Mouse (Mus musculus) limb, embryonic 12.5 days (tissue): Measurements from ENCODE around the gene Ncoa5. TPM values are rescaled to one million over a fixed set of nuclear protein-coding genes. Genes with fewer than 3 reads are reported as not detected.

Source experiments
- ATAC-seq: fragments of 200-750 bp; cut with Nextera tagmentation; 2 replicates; pipeline ENCODE4 v1.8.0; 2017; ENCODE audit warnings: low read depth, moderate TSS enrichment; ENCODE audit not compliant: insufficient number of reproducible peaks, insufficient read depth, low FRiP score, low TSS enrichment
- H3K27ac ChIP-seq: fragments of 300-500 bp; sonication (generic); 2 replicates; pipeline ENCODE4 v1.5.1; 2016; ENCODE audit warnings: mild to moderate bottlenecking, moderate library complexity
- H3K27me3 ChIP-seq: fragments of 300-500 bp; sonication (generic); 2 replicates; pipeline ENCODE4 v1.6.1; 2016; ENCODE audit warnings: mild to moderate bottlenecking, moderate library complexity
- H3K36me3 ChIP-seq: fragments of 300-500 bp; sonication (generic); 2 replicates; pipeline ENCODE4 v1.6.1; 2016; ENCODE audit warnings: mild to moderate bottlenecking, moderate library complexity
- H3K4me1 ChIP-seq: fragments of 300-500 bp; sonication (generic); replicated peaks from 2 replicates; pipeline ENCODE4 v1.6.1; 2016
- H3K4me2 ChIP-seq: fragments of 300-500 bp; sonication (generic); 2 replicates; pipeline ENCODE4 v1.6.1; 2016; ENCODE audit warnings: mild to moderate bottlenecking, moderate library complexity
- H3K4me3 ChIP-seq: fragments of 300-500 bp; sonication (generic); replicated peaks from 2 replicates; pipeline ENCODE4 v1.5.1; 2016; ENCODE audit warnings: mild to moderate bottlenecking
- H3K9ac ChIP-seq: fragments of 300-500 bp; sonication (generic); replicated peaks from 2 replicates; pipeline ENCODE4 v1.6.1; 2016; ENCODE audit warnings: mild to moderate bottlenecking, moderate library complexity
- H3K9me3 ChIP-seq: fragments of 300-500 bp; sonication (generic); 2 replicates; pipeline ENCODE4 v1.6.1; 2016; ENCODE audit warnings: mild to moderate bottlenecking, moderate library complexity
- WGBS: fragments of 180-500 bp; shearing (Covaris S2); methylation state at CpG from one replicate; pipeline ENCODE4 v1.1.7; 2016; 5-methylcytosine and 5-hydroxymethylcytosine counted together
- polyA plus RNA-seq: library from polyadenylated mRNA; unstranded; fragments of >200 nt; fragmentation: Nextera tagmentation; extraction: Ambion mirVana; gene quantifications from 2 replicates; pipeline ENCODE4 v1.2.1, GENCODE M21; 2016

Ncoa5 gene
- polyA plus RNA-seq, 1 experiment from 2014 or later: 125 TPM

- Histone ChIP-seq H3K4me2 (no peak overlapping the region), H3K4me3 (no peak overlapping the region), H3K27me3 (peaks cover 10% of the 10 kb centered on the region; the same call in 1 of the 2 replicates), H3K36me3 (no peaks in the 10 kb centered on the region), H3K4me1 (peaks cover 5% of the 10 kb centered on the region; the same call in 1 of the 2 replicates), H3K27ac (no peak overlapping the region), H3K9ac (no peak overlapping the region), H3K9me3 (no peaks in the 10 kb centered on the region)
- WGBS: 55% methylated on average over 2 of the region's 2 CpGs
- no peak for ATAC-seq
Observed at GRCm38 (mm10) chr2:165043729-165044128, 9.1 kb upstream of the Ncoa5 start.

GRCm38 (mm10) chr2:165043090-165043636, 8.5 kb upstream of the Ncoa5 start:
- Histone ChIP-seq H3K9me3 (no peaks in the 10 kb centered on the region), H3K9ac (no peak overlapping the region), H3K4me1 (peaks cover 5% of the 10 kb centered on the region; the same call in 1 of the 2 replicates), H3K4me2 (peak overlapping the region; percentile 18; the same call in 1 of the 2 replicates), H3K4me3 (no peak overlapping the region), H3K27me3 (peaks cover 10% of the 10 kb centered on the region; the same call in 1 of the 2 replicates), H3K36me3 (no peaks in the 10 kb centered on the region), H3K27ac (no peak overlapping the region)
- ATAC-seq: no peak
- 7% methylated on average over 17 of the region's 17 CpGs for WGBS

- peaks cover 5% of the 10 kb centered on the region; the same call in 1 of the 2 replicates for H3K4me1 ChIP-seq
- H3K9me3 ChIP-seq: no peaks in the 10 kb centered on the region
- no peak overlapping the region for H3K9ac ChIP-seq
- WGBS: 67% methylated on average over 5 of the region's 5 CpGs
- no peak overlapping the region for H3K4me2 ChIP-seq
- no peak overlapping the region for H3K27ac ChIP-seq
- H3K4me3 ChIP-seq: no peak overlapping the region
- H3K27me3 ChIP-seq: peaks cover 10% of the 10 kb centered on the region; the same call in 1 of the 2 replicates
- ATAC-seq: no peak
- H3K36me3 ChIP-seq: no peaks in the 10 kb centered on the region
Observed at GRCm38 (mm10) chr2:165042126-165042525, 7.5 kb upstream of the Ncoa5 start.

- H3K9ac ChIP-seq: no peak overlapping the region
- no peak overlapping the region for H3K27ac ChIP-seq
- no peaks in the 10 kb centered on the region for H3K27me3 ChIP-seq
- H3K36me3 ChIP-seq: no peaks in the 10 kb centered on the region
- H3K4me3 ChIP-seq: no peak overlapping the region
- no peak for ATAC-seq
- H3K4me1 ChIP-seq: peaks cover 17% of the 10 kb centered on the region
- H3K4me2 ChIP-seq: no peak overlapping the region
- no peaks in the 10 kb centered on the region for H3K9me3 ChIP-seq
- 59% methylated on average over 4 of the region's 4 CpGs for WGBS
Observed at GRCm38 (mm10) chr2:165037415-165037814, 2.7 kb upstream of the Ncoa5 start.

GRCm38 (mm10) chr2:165035058-165035431, 378 bp upstream of the Ncoa5 start:
- ATAC-seq: no peak
- no peaks in the 10 kb centered on the region for H3K27me3 ChIP-seq
- 44% methylated on average over 5 of the region's 5 CpGs for WGBS
- peak overlapping the region; percentile 13; the same call in 1 of the 2 replicates for H3K4me3 ChIP-seq
- peak overlapping the region; percentile 89 for H3K27ac ChIP-seq
- H3K4me2 ChIP-seq: peak overlapping the region; percentile 45
- H3K36me3 ChIP-seq: no peaks in the 10 kb centered on the region
- no peaks in the 10 kb centered on the region for H3K9me3 ChIP-seq
- H3K9ac ChIP-seq: no peak overlapping the region; the same call in 1 of the 2 replicates
- H3K4me1 ChIP-seq: peaks cover 19% of the 10 kb centered on the region

- no peaks in the 10 kb centered on the region for H3K27me3 ChIP-seq
- H3K4me3 ChIP-seq: peak overlapping the region; percentile 95
- no peak overlapping the region for H3K27ac ChIP-seq
- ATAC-seq: no peak
- no peaks in the 10 kb centered on the region for H3K36me3 ChIP-seq
- no peaks in the 10 kb centered on the region for H3K9me3 ChIP-seq
- peak overlapping the region; percentile 97 for H3K9ac ChIP-seq
- peak overlapping the region; percentile 82 for H3K4me2 ChIP-seq
- WGBS: 56% methylated on average over 6 of the region's 6 CpGs
- peaks cover 19% of the 10 kb centered on the region for H3K4me1 ChIP-seq
Observed at GRCm38 (mm10) chr2:165033306-165033705, 1.4 kb downstream of the Ncoa5 start.

- no peak for ATAC-seq
- no peaks in the 10 kb centered on the region for H3K27me3 ChIP-seq
- H3K27ac ChIP-seq: no peak overlapping the region
- peak overlapping the region; percentile 95; the same call in 1 of the 2 replicates for H3K4me3 ChIP-seq
- 48% methylated on average over 3 of the region's 3 CpGs for WGBS
- no peaks in the 10 kb centered on the region for H3K36me3 ChIP-seq
- H3K9me3 ChIP-seq: no peaks in the 10 kb centered on the region
- H3K4me2 ChIP-seq: peak overlapping the region; percentile 82
- no peak overlapping the region for H3K9ac ChIP-seq
- H3K4me1 ChIP-seq: peaks cover 19% of the 10 kb centered on the region
Observed at GRCm38 (mm10) chr2:165032533-165032932, 2.1 kb downstream of the Ncoa5 start.

GRCm38 (mm10) chr2:165027163-165027562, 7.5 kb downstream of the Ncoa5 start:
- H3K27ac ChIP-seq: no peak overlapping the region
- H3K9ac ChIP-seq: no peak overlapping the region
- H3K27me3 ChIP-seq: no peaks in the 10 kb centered on the region
- H3K9me3 ChIP-seq: no peaks in the 10 kb centered on the region
- peaks cover 9% of the 10 kb centered on the region for H3K36me3 ChIP-seq
- H3K4me3 ChIP-seq: no peak overlapping the region
- WGBS: 84% methylated on average over 1 of the region's 1 CpGs
- H3K4me1 ChIP-seq: no peaks in the 10 kb centered on the region
- no peak overlapping the region for H3K4me2 ChIP-seq
- ATAC-seq: no peak

GRCm38 (mm10) chr2:165020490-165020889, 14.2 kb downstream of the Ncoa5 start:
- Histone ChIP-seq H3K36me3 (peaks cover 41% of the 10 kb centered on the region), H3K27me3 (no peaks in the 10 kb centered on the region), H3K4me3 (no peak overlapping the region), H3K4me2 (no peak overlapping the region), H3K9ac (no peak overlapping the region), H3K27ac (no peak overlapping the region), H3K9me3 (no peaks in the 10 kb centered on the region), H3K4me1 (no peaks in the 10 kb centered on the region)
- 91% methylated on average over 3 of the region's 3 CpGs for WGBS
- no peak for ATAC-seq

- H3K4me3 ChIP-seq: no peak overlapping the region
- no peak overlapping the region for H3K4me2 ChIP-seq
- WGBS: 92% methylated on average over 5 of the region's 5 CpGs
- peaks cover 59% of the 10 kb centered on the region for H3K36me3 ChIP-seq
- no peaks in the 10 kb centered on the region for H3K27me3 ChIP-seq
- H3K9me3 ChIP-seq: no peaks in the 10 kb centered on the region
- H3K27ac ChIP-seq: no peak overlapping the region
- no peak overlapping the region for H3K9ac ChIP-seq
- H3K4me1 ChIP-seq: no peaks in the 10 kb centered on the region
- no peak for ATAC-seq
Observed at GRCm38 (mm10) chr2:165014935-165015334, 19.7 kb downstream of the Ncoa5 start.

- Histone ChIP-seq H3K27ac (no peak overlapping the region), H3K4me3 (no peak overlapping the region), H3K4me2 (no peak overlapping the region), H3K27me3 (no peaks in the 10 kb centered on the region), H3K4me1 (no peaks in the 10 kb centered on the region), H3K9me3 (no peaks in the 10 kb centered on the region), H3K36me3 (peaks cover 84% of the 10 kb centered on the region), H3K9ac (no peak overlapping the region)
- no peak for ATAC-seq
- WGBS: 86% methylated on average over 10 of the region's 10 CpGs
Observed at GRCm38 (mm10) chr2:165010351-165010750, 24.3 kb downstream of the Ncoa5 start.

- no peaks in the 10 kb centered on the region for H3K9me3 ChIP-seq
- no peaks in the 10 kb centered on the region for H3K4me1 ChIP-seq
- peaks cover 88% of the 10 kb centered on the region for H3K36me3 ChIP-seq
- no peak overlapping the region for H3K4me2 ChIP-seq
- no peak overlapping the region for H3K9ac ChIP-seq
- no peaks in the 10 kb centered on the region for H3K27me3 ChIP-seq
- no peak overlapping the region for H3K4me3 ChIP-seq
- WGBS: 98% methylated on average over 2 of the region's 2 CpGs
- no peak for ATAC-seq
- no peak overlapping the region for H3K27ac ChIP-seq
Observed at GRCm38 (mm10) chr2:165009581-165009980, 25.1 kb downstream of the Ncoa5 start.
